Mouse (Mus musculus) forebrain, embryonic 11.5 days (tissue): ENCODE measurements at regions not wholly inside any gene's neighbourhood (a gene's known extent, or its start where the extent isn't known, plus 50 kb on each side); places are given as distances from the start of the nearest gene placed in this dataset.

Source experiments
- ATAC-seq: fragments of 200-750 bp; cut with Nextera tagmentation; replicated peaks from 2 replicates; pipeline ENCODE4 v1.8.0; 2017; ENCODE audit warnings: moderate TSS enrichment; ENCODE audit not compliant: low FRiP score
- DNase-seq: peaks from one replicate; pipeline ENCODE4 v3.0.0-alpha.2; 2017; ENCODE audit warnings: low spot score
- H3K27ac ChIP-seq: fragments of 300-500 bp; sonication (generic); 2 replicates; pipeline ENCODE4 v1.5.1; 2014; ENCODE audit warnings: low read depth, low read length
- H3K27me3 ChIP-seq: fragments of 300-500 bp; sonication (generic); 2 replicates; pipeline ENCODE4 v1.6.1; 2014; ENCODE audit warnings: mild to moderate bottlenecking, low read length, mixed read lengths; ENCODE audit not compliant: control insufficient read depth, insufficient read depth
- H3K36me3 ChIP-seq: fragments of 300-500 bp; sonication (generic); 2 replicates; pipeline ENCODE4 v1.6.1; 2014; ENCODE audit warnings: mild to moderate bottlenecking, low read length, moderate library complexity, mixed read lengths; ENCODE audit not compliant: control insufficient read depth, insufficient read depth
- H3K4me1 ChIP-seq: fragments of 300-500 bp; sonication (generic); replicated peaks from 2 replicates; pipeline ENCODE4 v1.6.1; 2014; ENCODE audit warnings: low read length, mixed read lengths; ENCODE audit not compliant: control insufficient read depth, insufficient read depth
- H3K4me2 ChIP-seq: fragments of 300-500 bp; sonication (generic); 2 replicates; pipeline ENCODE4 v1.6.1; 2014; ENCODE audit warnings: low read depth, mild to moderate bottlenecking, low read length, moderate library complexity, mixed read lengths; ENCODE audit not compliant: severe bottlenecking
- H3K4me3 ChIP-seq: fragments of 300-500 bp; sonication (generic); 2 replicates; pipeline ENCODE4 v1.5.1; 2014; ENCODE audit warnings: low read depth, low read length
- H3K9ac ChIP-seq: fragments of 300-500 bp; sonication (generic); 2 replicates; pipeline ENCODE4 v1.6.1; 2014; ENCODE audit warnings: low read length
- H3K9me3 ChIP-seq: fragments of 300-500 bp; sonication (generic); 2 replicates; pipeline ENCODE4 v1.6.1; 2016; ENCODE audit warnings: low read length, mixed read lengths; ENCODE audit not compliant: control insufficient read depth
- WGBS: fragments of 180-500 bp; shearing (Covaris S2); extraction: QIAGEN DNeasy Blood & Tissue Kit; methylation state at CpG from one replicate; pipeline ENCODE4 v1.1.7; 2014; 5-methylcytosine and 5-hydroxymethylcytosine counted together

DNA sequence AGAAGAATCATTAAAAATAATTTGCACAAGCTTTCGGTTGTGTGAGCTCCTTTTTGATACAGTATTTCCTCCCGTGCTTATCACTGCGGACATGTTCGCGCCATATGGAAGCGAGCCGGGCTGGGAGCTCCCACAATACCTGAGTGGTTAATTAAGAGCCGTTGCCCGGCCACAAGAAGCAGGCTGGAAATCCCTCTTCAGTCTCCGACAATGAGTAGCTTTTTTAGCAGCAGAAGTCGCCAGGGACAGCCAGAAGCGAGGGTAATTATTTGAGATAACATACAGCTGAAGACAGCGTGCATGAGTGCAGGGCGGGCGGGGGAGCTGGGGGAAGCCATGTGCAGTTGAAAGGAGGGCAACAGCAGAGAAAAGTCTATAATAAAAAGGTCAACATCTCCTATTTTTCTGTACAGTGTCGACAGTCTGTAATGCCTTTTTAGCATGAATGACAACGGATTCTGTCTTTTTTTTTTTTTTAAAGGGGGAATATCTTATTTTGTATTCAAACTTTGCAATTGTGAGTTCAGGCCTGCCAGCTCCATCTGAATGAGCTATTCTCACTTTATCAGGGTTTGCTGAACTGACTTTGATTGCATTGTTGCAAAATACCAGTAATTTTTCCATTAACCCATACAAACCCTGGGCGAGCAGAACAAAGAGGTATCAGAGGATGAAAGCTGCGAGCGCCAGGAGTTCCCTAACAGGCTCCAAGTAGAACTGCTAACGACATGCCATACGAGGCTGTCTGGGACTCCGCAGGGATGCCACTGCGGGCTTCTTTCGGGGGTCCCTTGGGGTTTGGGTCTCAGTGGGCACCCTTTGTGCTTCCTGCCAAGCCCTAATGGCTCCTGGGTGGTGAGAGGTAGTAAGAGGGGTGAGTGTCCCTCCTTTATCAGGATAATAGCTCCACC, 189.9 kb upstream of the Irx3 start:
- peaks cover 11% of the 10 kb centered on the region for H3K4me1 ChIP-seq
- H3K4me3 ChIP-seq = no peak overlapping the region; the same call in 1 of the 2 replicates
- peak; percentile 57; the same call in 1 of the 2 replicates for ATAC-seq
- no peak overlapping the region for H3K27ac ChIP-seq
- H3K4me2 ChIP-seq = peak overlapping the region; percentile 20; the same call in 1 of the 2 replicates
- H3K9me3 ChIP-seq = no peaks in the 10 kb centered on the region
- H3K9ac ChIP-seq = no peak overlapping the region
- WGBS = 22% methylated on average over 25 of the region's 25 CpGs
- no peaks in the 10 kb centered on the region for H3K36me3 ChIP-seq
- H3K27me3 ChIP-seq = peaks cover 70% of the 10 kb centered on the region
- DNase-seq = peak; percentile 72

DNA sequence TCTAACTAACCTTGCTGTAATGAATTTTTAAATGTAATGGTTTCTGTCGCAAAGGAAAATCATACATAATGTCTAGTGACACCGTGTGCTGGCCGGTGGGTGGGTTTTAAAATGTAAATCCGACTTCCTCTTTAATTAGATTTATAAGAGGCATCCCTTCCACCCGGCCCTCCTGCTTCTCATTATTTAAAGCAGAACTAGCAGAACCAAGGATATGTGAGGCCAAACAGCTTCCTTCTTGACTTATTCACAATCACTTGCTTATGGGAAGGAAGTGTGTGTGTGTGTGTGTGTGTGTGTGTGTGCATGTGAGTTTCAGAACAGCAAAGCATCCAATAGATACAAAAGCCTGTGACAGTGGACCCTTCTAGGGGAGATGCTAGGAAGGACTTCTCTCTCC, 189.1 kb upstream of the Irx3 start:
- H3K4me3 ChIP-seq = no peak overlapping the region
- H3K9ac ChIP-seq = no peak overlapping the region
- WGBS = 53% methylated on average over 5 of the region's 5 CpGs
- DNase-seq (no peak), ATAC-seq (no peak)
- H3K27ac ChIP-seq = no peak overlapping the region
- H3K4me2 ChIP-seq = no peak overlapping the region
- H3K4me1 ChIP-seq = peaks cover 7% of the 10 kb centered on the region
- no peaks in the 10 kb centered on the region for H3K36me3 ChIP-seq
- no peaks in the 10 kb centered on the region for H3K9me3 ChIP-seq
- peaks cover 65% of the 10 kb centered on the region for H3K27me3 ChIP-seq

DNA sequence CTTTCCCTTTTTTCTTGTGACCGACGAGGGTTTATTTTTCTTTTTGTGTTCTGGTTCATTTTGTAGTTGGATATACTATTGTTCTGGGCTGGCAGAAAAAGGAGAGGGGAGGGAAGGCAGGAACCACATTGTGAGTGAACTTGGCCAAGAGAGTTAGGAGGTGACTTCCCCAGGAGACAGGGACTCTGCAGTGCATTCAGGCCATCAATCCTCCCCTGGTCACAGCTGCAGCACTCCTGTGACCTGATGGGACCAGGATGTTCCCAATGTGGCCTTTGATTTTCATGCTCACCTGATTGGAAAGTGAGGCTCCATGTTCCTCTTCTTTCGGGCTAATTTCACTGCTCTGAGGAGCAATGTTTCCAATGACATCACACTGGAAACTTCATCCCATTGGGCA, 188.2 kb upstream of the Irx3 start:
- WGBS = 84% methylated on average over 3 of the region's 3 CpGs
- no peaks in the 10 kb centered on the region for H3K9me3 ChIP-seq
- H3K27ac ChIP-seq = no peak overlapping the region
- H3K4me3 ChIP-seq = no peak overlapping the region
- H3K9ac ChIP-seq = no peak overlapping the region
- DNase-seq = no peak
- peaks cover 57% of the 10 kb centered on the region for H3K27me3 ChIP-seq
- no peak overlapping the region for H3K4me2 ChIP-seq
- no peaks in the 10 kb centered on the region for H3K36me3 ChIP-seq
- no peak for ATAC-seq
- H3K4me1 ChIP-seq = peaks cover 7% of the 10 kb centered on the region

- DNase-seq (no peak), ATAC-seq (no peak)
- no peak overlapping the region for H3K27ac ChIP-seq
- WGBS = 77% methylated on average over 11 of the region's 11 CpGs
- no peaks in the 10 kb centered on the region for H3K36me3 ChIP-seq
- no peak overlapping the region for H3K9ac ChIP-seq
- H3K4me3 ChIP-seq = no peak overlapping the region
- H3K4me2 ChIP-seq = no peak overlapping the region
- H3K9me3 ChIP-seq = no peaks in the 10 kb centered on the region
- H3K4me1 ChIP-seq = peaks cover 7% of the 10 kb centered on the region
- H3K27me3 ChIP-seq = peaks cover 49% of the 10 kb centered on the region
Measured at GRCm38 (mm10) chr8:91988866-91989633, 187.2 kb upstream of the Irx3 start.

- Histone ChIP-seq H3K9ac (no peak overlapping the region), H3K27ac (no peak overlapping the region), H3K4me1 (peaks cover 7% of the 10 kb centered on the region), H3K4me3 (no peak overlapping the region), H3K36me3 (no peaks in the 10 kb centered on the region), H3K9me3 (no peaks in the 10 kb centered on the region; the same call in 1 of the 2 replicates), H3K4me2 (no peak overlapping the region), H3K27me3 (peaks cover 37% of the 10 kb centered on the region)
- WGBS = 77% methylated on average over 6 of the region's 6 CpGs
- DNase-seq (no peak), ATAC-seq (no peak)
Measured at GRCm38 (mm10) chr8:91987854-91988253, 186.0 kb upstream of the Irx3 start.

DNA sequence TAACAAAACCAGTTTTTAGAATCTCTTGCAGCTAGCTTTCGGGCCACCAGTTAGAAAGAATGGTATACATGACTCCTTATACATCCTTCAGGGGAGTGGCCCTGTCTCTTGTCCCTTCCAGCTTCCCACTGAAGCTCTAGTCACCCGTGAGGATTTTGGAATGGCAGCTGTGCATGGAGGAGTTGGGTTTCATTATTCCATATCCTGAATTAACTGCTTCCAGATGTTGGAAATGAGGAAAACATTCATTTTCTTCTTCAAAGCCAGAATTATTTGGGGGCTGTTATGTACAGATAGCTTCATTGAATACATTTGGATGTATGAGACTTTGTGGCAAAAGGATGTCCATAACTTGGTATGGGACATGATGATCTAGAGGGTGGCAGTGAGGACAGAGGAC, 181.3 kb upstream of the Irx3 start:
- no peak for DNase-seq
- H3K27me3 ChIP-seq = peaks cover 4% of the 10 kb centered on the region
- 79% methylated on average over 2 of the region's 2 CpGs for WGBS

DNA sequence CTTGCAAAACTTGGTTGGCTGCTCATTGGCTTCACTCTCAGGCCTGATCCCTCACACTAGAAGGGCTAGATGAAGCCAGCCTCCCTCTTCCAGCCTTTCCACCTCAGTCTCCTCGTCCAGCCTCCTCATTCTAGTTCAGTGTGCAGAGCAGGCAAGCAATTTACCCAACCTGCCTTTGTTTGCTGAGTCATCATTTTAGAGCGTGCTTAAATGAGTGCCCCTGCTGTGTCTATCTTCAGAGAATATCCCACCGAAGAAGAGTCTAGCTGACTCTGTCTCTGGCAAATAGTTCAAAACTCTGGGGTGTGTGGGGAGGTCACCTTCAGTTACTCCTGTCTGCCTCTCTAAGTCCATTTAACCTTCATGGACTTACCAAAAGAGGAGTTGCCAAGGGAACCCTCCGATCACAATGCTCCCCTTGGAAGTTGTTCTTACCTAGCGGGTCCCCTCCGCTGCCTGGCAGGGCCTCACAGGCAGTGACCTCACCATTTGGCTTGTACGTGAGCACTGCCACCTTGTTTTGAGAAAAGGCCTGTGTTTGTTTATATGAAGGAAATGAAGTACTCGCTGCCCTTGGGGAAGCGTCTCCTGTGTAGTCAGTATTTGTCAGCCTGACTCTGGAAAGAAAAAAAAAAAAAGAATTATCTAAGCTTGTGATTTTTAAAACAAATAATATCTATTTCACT, 175.2 kb upstream of the Irx3 start:
- DNase-seq = no peak
- Histone ChIP-seq H3K9me3 (no peaks in the 10 kb centered on the region), H3K4me3 (no peak overlapping the region), H3K4me1 (no peaks in the 10 kb centered on the region), H3K27ac (no peak overlapping the region), H3K4me2 (no peak overlapping the region), H3K9ac (no peak overlapping the region), H3K36me3 (no peaks in the 10 kb centered on the region), H3K27me3 (no peaks in the 10 kb centered on the region; the same call in 1 of the 2 replicates)
- WGBS = 67% methylated on average over 9 of the region's 9 CpGs
- no peak for ATAC-seq

More for the DNA sequence above, 181.3 kb upstream of the Irx3 start:
- H3K4me2 ChIP-seq = no peak overlapping the region
- no peak for ATAC-seq
- no peak overlapping the region for H3K4me3 ChIP-seq
- H3K4me1 ChIP-seq = no peaks in the 10 kb centered on the region
- no peaks in the 10 kb centered on the region for H3K36me3 ChIP-seq
- no peak overlapping the region for H3K27ac ChIP-seq
- H3K9ac ChIP-seq = no peak overlapping the region
- no peaks in the 10 kb centered on the region; the same call in 1 of the 2 replicates for H3K9me3 ChIP-seq

DNA sequence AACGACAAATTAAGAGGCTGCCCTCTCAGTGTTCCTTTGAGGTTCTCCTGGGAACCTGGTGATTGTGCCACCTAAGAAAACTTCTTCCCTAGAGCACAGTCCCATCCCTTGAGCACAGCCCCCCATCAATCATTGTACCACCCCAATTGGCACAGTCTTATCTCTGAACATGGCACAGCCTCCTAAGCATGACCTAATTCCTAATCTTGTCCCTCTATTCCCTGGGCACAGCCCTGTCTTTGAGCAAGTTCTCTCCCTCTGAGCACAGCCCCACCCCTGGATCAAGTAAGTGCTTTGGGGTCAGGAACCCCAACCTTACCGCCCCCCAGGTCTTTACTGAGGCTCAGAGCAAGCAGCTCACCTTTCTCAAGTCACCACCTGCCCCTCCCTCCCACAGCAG, 173.6 kb upstream of the Irx3 start:
- Histone ChIP-seq H3K27me3 (no peaks in the 10 kb centered on the region; the same call in 1 of the 2 replicates), H3K4me1 (no peaks in the 10 kb centered on the region), H3K9ac (no peak overlapping the region), H3K27ac (no peak overlapping the region), H3K36me3 (no peaks in the 10 kb centered on the region), H3K4me2 (no peak overlapping the region), H3K4me3 (no peak overlapping the region), H3K9me3 (no peaks in the 10 kb centered on the region)
- ATAC-seq (no peak), DNase-seq (no peak)
- WGBS = 91% methylated on average over 2 of the region's 2 CpGs
